Mouse (Mus musculus): Measurements from ENCODE around the gene Dhx29.

DNA sequence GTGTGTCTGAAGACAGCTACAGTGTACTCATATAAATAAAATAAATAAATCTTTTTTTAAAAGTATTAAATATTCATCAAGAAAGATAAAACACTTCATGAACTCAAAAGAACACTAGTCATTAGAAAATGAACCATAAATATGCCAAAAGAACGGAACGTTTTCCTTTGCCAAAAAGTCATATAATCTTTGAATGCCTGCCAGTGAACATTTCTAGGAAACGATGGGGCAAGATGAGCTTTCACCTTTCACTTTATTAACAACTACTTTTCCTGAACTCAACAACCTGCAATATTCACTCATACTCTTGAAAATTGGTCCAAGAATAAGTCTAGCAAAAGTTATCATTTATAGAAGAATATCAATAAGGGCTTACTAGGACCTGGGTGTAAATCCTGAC lies 25.1 kb upstream of the Dhx29 start:
- TF ChIP-seq POLR2A (IDR thresholded peaks at IDR 0.05; ENCODE audit: control insufficient read depth, extremely low read depth, insufficient read depth, low read length, poor library complexity) = no peak
- no peak for TF ChIP-seq CTCF (IDR thresholded peaks at IDR 0.05; ENCODE audit: borderline replicate concordance, control insufficient read depth, extremely low read depth, insufficient read depth, low read length, poor library complexity)

All from thymus, adult 2 months (tissue).